Mouse (Mus musculus) embryo, embryonic 10.5 days (tissue): ENCODE data around the gene Pdxk.
"Not testable (repeated sequence)": the region's sequence is repeated elsewhere in the genome, so short reads cannot be mapped to it uniquely, and the experiment has no call there.

Experiments used
- DNase-seq: peaks from one replicate; pipeline ENCODE4 v3.0.0-alpha.2; 2015; ENCODE audit warnings: low spot score

Pdxk gene

DNA sequence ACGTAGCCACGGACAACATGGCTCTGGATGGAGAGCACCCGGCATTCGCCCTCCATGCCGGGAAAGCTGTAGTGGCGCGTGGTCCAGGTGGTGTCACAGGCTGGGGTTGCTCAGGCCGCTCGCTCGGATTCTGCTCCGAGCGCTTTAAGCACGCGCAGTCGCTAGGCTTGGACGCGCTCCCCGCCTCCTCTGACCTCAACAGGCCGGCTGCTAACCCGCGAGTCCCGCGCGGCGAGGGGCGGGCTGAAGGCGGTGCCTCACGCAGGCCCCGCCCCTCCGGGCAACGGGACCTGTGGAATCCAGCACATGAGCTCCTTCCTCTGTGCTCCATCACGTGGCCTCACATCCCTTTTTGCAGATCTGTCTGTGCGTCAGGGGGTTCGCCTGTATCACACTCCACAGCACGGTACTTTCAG is at the start of gene Pdxk:
Gene Pdxk, minus strand, starts transcription at position 184 of the 416 bp plus-strand sequence.
- peak; percentile 94 for DNase-seq

GRCm38 (mm10) chr10:78502986-78503733 is 38.4 kb upstream of the Pdxk start:
- DNase-seq, result no peak

GRCm38 (mm10) chr10:78487431-78488086 is 22.8 kb upstream of the Pdxk start:
- DNase-seq, result peak; percentile 89

GRCm38 (mm10) chr10:78486871-78487270 is 22.1 kb upstream of the Pdxk start:
- no peak for DNase-seq

DNA sequence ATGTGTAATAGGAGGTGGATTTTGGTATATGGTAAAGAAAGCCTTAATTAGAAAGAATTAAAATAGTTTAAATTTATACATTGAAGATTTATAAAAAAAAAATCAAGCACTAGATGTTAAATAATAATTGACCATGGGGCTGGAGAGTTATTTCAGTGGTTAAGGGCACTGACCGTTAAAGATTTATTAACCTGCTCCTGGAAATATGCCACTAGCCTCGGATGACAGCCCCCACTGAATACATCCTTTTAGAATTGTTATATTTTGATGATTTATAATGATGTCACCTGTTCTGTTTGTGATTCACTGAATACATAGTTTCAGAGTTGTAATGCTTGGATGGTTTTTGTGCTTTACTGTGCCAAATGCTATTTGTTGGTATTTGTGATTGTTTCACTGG is 20.6 kb upstream of the Pdxk start:
- DNase-seq, result not testable (repeated sequence)

- peak; percentile 90 for DNase-seq
Measured at GRCm38 (mm10) chr10:78481928-78482499, 17.2 kb upstream of the Pdxk start.

DNA sequence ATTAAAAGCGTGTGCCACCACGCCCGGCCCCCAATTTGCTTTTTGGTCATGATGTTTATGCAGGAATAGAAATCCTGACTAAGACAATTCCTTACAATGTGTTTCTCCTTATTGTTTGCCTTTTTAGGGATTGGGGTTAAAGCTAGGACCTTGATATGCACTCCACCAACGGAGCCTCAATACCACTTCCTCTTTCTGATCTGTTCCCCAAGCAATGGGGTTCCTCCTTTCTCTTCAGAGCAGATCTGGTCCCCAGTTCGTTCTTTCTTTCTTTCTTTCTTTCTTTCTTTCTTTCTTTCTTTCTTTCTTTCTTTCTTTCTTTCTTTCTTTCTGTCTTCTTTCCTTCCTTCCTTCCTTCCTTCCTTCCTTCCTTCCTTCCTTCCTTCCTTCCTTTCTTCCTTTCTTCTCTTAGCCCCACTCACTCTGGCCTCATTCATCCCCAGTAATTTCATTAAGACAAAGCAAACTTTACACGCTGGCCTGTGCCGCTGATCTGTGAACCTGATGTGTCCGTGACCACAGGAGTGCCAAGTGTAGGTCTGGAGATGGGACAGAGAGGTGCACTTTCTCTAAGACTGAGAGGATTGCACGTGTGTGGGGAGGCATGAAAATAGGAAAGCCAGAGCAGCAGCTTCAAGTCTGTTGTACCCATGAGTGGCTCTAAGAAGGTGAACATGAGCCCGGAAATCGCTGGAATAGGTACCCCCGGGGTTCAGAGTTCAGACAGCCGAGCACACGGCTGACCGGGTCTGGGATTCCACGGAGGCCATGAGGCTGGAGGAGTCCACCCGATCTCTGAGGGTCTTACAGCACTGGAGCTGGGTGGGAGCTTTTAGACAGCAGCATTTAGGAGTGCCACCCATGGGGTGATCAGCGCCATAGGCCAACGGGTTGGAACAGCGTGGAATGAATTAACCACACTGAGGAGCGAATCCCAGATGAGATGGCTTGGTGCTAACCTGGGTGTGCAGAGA is 16.5 kb upstream of the Pdxk start:
- no peak for DNase-seq

DNA sequence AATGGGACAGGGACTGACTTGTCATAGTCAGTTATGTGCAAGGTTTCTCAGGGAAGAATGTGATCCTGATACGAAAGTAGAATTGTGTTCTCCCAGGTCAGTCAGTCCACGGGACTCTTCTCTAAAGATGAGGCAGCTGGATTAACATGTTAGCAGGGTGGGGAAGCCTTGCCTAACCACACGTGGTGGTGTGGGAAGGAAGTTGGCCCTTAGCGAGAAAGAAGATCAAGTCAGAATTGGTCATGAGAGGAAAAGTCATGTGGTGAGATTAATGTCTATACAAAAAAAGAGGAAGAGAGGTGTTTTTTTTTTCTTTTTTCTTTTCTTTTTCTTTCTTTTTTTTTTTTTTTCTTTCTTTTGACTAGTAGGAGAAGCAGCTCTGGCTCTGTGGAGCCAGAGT is 12.0 kb upstream of the Pdxk start:
- DNase-seq, result no peak

DNA sequence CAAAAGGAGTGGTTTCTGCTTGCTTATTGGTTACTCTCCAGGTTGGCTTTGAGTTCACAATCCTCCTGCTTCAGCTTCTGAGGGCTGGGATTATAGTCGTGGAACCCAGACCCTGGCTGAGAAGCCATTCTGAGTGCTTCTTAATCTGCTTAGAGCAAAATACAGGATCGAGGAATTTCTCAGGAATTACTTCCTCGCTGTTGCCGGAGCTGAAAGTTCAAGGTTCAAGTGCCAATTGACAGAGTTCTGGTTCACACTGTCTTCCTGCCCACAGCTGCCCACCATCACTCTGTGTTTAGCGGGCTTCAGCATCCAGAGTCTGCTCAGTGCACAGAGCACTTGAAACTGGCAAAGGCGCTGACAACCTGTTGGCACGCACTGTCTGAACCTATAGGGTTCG is 10.0 kb upstream of the Pdxk start:
- no peak for DNase-seq

DNA sequence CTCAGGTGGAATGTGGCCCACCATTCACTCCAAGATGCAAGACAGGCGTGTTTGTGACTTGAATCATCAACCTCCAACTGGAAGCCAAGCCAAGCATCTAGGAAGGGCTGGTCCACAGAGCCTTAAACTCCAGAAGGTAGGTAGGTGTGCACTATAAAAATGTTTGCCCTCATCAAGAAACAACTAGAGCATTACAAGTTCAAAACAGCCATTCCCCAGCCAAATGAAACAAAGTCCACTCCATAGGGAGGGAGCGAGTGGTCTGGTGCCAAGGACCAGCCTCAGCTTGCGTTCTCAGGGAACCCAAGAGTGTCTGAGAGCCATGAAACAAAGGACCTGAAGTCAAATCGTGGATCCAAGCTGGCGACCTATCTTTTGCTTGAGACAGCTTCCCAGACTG is 8.7 kb upstream of the Pdxk start:
- DNase-seq, result no peak

DNA sequence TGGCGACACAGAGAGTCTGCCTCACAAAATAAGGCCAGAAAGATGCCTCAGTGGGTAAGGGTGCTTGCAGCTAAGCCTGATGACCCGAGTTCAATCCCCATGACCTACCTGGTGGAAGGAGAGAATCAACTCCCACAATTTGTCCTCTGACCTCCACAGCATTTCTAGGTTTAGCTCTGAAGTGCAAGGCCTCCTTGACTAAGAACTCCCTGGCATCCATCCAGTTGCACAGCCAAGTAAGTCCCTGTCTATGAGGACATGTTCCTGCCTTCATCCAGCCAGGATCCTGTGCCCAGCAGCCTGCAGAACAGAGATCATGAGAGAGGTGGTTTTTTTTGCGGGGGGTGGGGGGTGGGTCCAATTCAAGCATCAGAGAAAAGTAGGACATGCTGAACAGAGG is 7.3 kb upstream of the Pdxk start:
- DNase-seq, result no peak

GRCm38 (mm10) chr10:78470582-78471313 is 6.0 kb upstream of the Pdxk start:
- peak; percentile 37 for DNase-seq

DNA sequence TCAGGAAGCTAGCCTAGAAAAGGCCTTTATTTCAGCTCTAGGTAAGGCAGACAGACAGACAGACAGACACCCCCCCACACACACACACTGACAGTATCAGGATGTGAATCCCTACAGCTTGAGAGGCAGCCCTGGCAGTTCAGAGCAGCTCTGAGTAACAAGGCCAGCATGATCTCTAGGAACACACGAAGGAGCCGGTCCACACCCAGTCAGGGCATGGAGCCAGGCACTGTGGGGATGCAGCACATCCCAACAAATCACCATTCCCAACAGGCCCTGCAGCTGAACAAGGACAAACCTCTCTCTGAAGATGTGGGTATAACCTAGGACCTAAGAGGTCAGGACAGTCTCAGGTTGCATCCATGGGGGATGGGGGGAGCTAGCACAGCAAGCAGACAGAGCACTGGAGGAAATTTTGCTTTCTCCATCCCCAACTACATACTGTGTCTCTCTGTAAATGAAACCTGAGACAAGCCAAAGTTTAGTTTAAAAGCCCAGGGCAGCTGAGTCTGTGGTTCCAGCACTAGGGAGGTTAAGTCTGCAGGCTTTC is 3.1 kb upstream of the Pdxk start:
- DNase-seq, result peak; percentile 58

GRCm38 (mm10) chr10:78466647-78467046 is 1.9 kb upstream of the Pdxk start:
- DNase-seq, result no peak

- DNase-seq, result no peak
Measured at GRCm38 (mm10) chr10:78465472-78465871, 697 bp upstream of the Pdxk start.

DNA sequence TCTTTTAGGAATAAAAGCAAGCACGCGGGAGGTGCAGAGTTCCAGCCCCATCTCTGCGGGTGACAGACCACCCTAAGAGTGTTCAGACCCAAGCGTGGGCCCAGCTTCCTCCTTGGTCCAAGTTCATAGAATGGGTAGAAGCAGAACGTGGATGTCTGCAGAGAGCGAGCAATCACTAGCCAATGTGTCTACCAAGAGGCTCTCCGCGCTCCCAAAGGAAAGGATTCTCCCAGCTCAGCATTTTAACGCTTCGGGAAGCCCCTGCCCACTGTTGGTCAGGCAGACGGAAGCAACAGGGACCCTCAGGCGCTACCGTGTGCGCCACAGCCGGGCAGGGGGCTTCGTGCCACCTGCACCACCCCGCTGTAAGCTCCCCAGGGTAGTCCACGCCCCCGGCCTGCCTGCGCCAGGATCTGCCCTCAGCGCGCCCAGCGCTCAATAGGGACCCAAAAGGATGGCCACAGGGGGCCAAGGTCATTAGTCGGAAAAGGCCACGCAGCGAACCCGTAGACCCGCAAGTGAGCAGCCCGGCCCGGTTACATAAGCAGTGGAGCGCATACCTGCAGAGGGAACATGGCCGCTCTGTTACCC is 479 bp downstream of the Pdxk start:
- peak; percentile 24 for DNase-seq

- DNase-seq, result no peak
Measured at GRCm38 (mm10) chr10:78463769-78464167, 1.0 kb downstream of the Pdxk start.

DNA sequence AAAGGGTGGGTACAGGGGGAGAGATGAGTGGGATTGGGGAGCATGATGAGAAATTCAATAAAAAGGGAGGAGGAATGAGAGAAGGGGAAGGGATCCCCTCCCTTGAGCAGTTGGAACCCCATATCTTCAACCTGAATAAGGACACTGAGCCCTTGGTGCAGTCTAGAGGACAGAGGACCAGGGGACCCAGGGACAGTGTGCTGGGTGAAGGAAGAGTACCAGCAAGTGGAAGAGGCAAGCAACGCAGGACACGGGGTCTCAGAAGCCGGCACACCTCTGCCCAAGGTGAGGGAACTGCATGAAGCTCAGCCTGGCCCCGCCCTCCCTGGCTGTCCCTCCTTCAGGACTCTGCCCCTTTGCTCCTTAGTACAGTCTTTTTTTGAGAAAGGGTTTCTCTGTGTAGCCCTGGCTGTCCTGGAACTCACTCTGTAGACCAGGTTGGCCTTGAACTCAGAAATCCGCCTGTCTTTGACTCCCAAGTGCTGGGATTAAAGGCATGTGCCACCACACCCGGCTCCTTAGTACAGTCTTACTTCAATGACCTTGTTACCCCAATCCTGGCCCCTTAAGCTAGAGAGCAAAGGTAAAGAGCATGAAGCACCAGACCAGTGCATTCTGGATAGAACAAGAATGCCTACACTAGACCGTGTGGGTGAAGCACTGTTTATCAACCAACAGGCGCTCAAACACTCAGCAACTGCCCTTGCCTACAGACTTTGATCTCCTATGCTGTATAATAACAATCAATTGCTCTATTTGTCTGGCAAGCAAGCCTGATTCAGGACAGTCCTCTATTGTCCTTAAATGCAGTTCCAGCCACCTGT is 1.6 kb downstream of the Pdxk start:
- DNase-seq, result no peak

DNA sequence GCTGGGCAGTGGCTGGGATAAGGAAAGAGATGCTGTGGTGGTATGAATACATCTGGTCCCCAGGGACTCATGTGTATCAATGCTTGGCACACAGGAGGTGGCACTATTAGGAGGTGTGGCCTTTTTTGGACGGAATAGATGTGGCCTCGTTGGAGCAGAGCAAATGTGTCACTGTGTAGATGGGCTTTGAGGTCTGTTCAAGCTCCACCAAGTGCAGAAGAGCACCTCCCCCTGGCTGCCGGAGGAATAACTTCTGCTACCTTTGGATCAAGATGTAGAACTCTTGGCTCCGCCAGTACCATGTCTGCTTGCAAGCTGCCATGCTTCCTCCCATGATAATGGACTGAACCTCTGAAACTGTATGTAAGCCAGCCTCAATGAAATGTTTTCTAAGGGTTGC is 3.0 kb downstream of the Pdxk start:
- no peak for DNase-seq

DNA sequence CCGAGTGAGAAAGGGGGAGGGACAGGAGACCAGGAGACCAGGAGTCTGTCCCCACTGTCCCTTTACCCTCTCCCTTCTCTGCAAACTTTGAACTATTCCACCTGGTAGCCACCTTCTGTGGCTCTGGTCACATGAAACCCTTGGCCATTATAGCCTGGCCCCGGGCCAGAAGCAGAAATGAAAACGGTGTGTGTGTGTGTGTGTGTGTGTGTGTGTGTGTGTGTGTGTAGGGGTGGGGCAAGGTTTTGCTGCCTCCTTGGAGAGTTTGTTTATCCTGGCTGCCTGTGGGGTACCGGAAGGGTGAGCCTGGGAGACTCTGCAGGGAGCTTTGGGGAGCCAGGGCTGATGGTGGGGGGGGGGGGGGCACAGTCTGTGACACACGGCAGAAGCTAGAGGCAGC is 4.3 kb downstream of the Pdxk start:
- no peak for DNase-seq
